Mouse (Mus musculus) left cerebral cortex, postnatal 25 days (tissue): Measurements from ENCODE around the gene Slc25a42. TPM values are rescaled to one million over a fixed set of nuclear protein-coding genes. Genes with fewer than 3 reads are reported as not detected.
A peak's percentile ranks its signal among the peaks of the same experiment; 100 is the strongest.

Source experiments
- DNase-seq, 2 experiments: peaks; one replicate each; pipeline ENCODE4 v3.0.0; 2022; ENCODE audit warnings: low spot score in 2 of 2, mixed read lengths in 1 of 2
- intact Hi-C: fragments of 180-260 bp; cut with DNase I; formaldehyde crosslinking; loops from one replicate; pipeline ENCODE4 v1.15.1; 2025
- total RNA-seq, 2 experiments: library from RNA; stranded (reverse); gene quantifications; 2 replicates each; pipeline ENCODE4 v1.2.3; 2021

The Slc25a42 gene
- total RNA-seq, 2 experiments from 2014 or later = 33.5 to 36.5 TPM

- intact Hi-C loops = no loop called here
These were observed 72.9 kb downstream of the Slc25a42 start, which contains the start of the genes Rfxank, Borcs8 and Mef2b for GRCm38 (mm10) chr8:70139026-70139857. Gene Rfxank, minus strand, starts transcription at chr8:70139154. Gene Borcs8, plus strand, starts transcription at chr8:70139499. Gene Mef2b, plus strand, starts transcription at chr8:70139711.

GRCm38 (mm10) chr8:70137890-70138289 lies 74.2 kb downstream of the Slc25a42 start:
- no peak for DNase-seq
- intact Hi-C loops = no loop called here

More at GRCm38 (mm10) chr8:70139026-70139857, 72.9 kb downstream of the Slc25a42 start, which contains the start of the genes Rfxank, Borcs8 and Mef2b:
- peak; percentile 98 to 99 for DNase-seq

DNA sequence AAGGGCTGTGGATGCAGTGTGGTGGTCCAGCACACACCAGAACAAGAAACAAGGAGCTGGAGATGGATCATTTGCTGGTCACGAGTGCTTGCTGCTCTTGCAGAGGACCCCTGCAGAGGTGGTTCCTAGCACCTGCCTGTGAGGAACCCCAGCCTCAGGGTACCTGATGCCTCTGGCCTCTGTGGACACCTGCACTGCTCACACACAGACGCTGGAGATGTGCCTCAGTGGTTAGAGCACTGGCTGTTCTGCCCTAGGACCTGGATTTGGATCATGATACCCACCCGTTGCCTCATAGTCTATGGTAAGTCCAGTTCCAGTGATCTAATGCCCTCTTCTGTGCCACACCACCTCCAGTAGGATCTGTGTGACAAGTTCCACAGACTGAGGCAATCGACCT lies 75.5 kb downstream of the Slc25a42 start:
- intact Hi-C loops = no loop called here
- DNase-seq = no peak

- intact Hi-C loops = no loop called here
- no peak for DNase-seq
These were observed 77.2 kb downstream of the Slc25a42 start for GRCm38 (mm10) chr8:70134931-70135330.

Other genes starting within 250 kb of the Slc25a42 start
- 10 to 100 TPM; 24.0 to 27.9 TPM for gene Gatad2a, start 215.9 kb downstream of the Slc25a42 start, total RNA-seq
- 10 to 100 TPM; 78.9 to 80.3 TPM for gene Mau2, start 169.6 kb downstream of the Slc25a42 start, total RNA-seq
- gene Sugp1, start 169.5 kb downstream of the Slc25a42 start, total RNA-seq = 10 to 100 TPM; 46.5 to 47.5 TPM
- gene Tm6sf2, start 139.4 kb downstream of the Slc25a42 start, total RNA-seq = 1 to 10 TPM; 3.0 to 3.4 TPM
- 10 to 100 TPM; 62.6 to 71.8 TPM for gene Hapln4, start 128.8 kb downstream of the Slc25a42 start, total RNA-seq
- 100 to 1,000 TPM; 219 to 220 TPM for gene Ncan, start 91.4 kb downstream of the Slc25a42 start, total RNA-seq
- gene Nr2c2ap, start 81.0 kb downstream of the Slc25a42 start, total RNA-seq = 10 to 100 TPM; 21.7 to 21.9 TPM
- gene Rfxank, start 73.2 kb downstream of the Slc25a42 start, total RNA-seq = 10 to 100 TPM; 10.2 to 12.4 TPM
- 10 to 100 TPM; 46.8 to 51.0 TPM for gene Borcs8, start 72.8 kb downstream of the Slc25a42 start, total RNA-seq
- under 1 TPM in 1 of 2 experiments, not detected in 1; 0.57 TPM for gene Mef2b, start 72.6 kb downstream of the Slc25a42 start, total RNA-seq
- gene Tmem161a, start 39.9 kb downstream of the Slc25a42 start, total RNA-seq = 10 to 100 TPM; 44.1 to 50.8 TPM
- 100 to 1,000 TPM; 118 to 122 TPM for gene Sugp2, start 21.9 kb upstream of the Slc25a42 start, total RNA-seq
- 10 to 100 TPM; 41.7 to 46.3 TPM for gene Armc6, start 22.2 kb upstream of the Slc25a42 start, total RNA-seq
- 1 to 10 TPM; 6.5 to 9.2 TPM for gene Homer3, start 70.5 kb upstream of the Slc25a42 start, total RNA-seq
- gene Ddx49, start 90.2 kb upstream of the Slc25a42 start, total RNA-seq = 10 to 100 TPM; 42.3 to 42.5 TPM
- 100 to 1,000 TPM; 123 to 125 TPM for gene Cope, start 90.2 kb upstream of the Slc25a42 start, total RNA-seq
- gene Cers1, start 103.5 kb upstream of the Slc25a42 start, total RNA-seq = 100 to 1,000 TPM; 105 to 111 TPM
- gene Gdf1, start 117.5 kb upstream of the Slc25a42 start, total RNA-seq = 10 to 100 TPM; 17.7 to 18.9 TPM
- 10 to 100 TPM; 58.2 to 61.6 TPM for gene Upf1, start 141.0 kb upstream of the Slc25a42 start, total RNA-seq
- under 1 TPM; 0.23 to 0.48 TPM for gene Comp, start 161.3 kb upstream of the Slc25a42 start, total RNA-seq
- 100 to 1,000 TPM; 120 to 139 TPM for gene Crtc1, start 227.3 kb upstream of the Slc25a42 start, total RNA-seq